In the genomic region with DNA sequence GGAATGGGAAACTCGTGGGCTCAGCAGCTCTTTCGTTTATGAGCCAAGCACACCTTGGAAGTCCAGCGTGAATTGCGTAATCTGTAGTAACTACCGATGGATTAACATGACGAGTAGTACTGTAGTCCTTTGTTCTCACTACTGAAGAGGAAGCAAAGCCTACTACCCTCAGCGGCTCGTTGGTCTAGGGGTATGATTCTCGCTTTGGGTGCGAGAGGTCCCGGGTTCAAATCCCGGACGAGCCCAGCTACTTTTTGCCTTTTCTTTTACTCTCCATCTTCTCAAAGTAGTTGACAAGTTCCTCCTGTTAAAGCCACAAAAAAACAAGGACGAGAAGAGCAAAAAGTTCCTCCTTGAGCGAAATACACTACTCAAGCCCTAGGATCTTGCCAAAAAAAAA, we compare ENCODE assay signal across 8 mouse cellular contexts. TPM values are rescaled to one million over a fixed set of nuclear protein-coding genes. Genes with fewer than 3 reads are reported as not detected.
A peak's percentile ranks its signal among the peaks of the same experiment; 100 is the strongest.
DNase-seq lines count a peak whose midpoint lies in the region; ATAC-seq and TF ChIP-seq lines count a peak whose summit lies in the region.

No protein-coding gene starts in this region.

- no peaks in the 10 kb centered on the region for H3K79me2 ChIP-seq in CH12.LX (replicated peaks; ENCODE audit: control insufficient read depth, extremely low read depth, insufficient read depth, poor library complexity, severe bottlenecking)

- TF ChIP-seq POLR2A in CH12.LX (IDR thresholded peaks at IDR 0.05; ENCODE audit: low read depth, low read length), result no peak

- dilution Hi-C loops in CH12.LX (cut with MboI; ENCODE audit: extremely low pct_ligation_motif_present, extremely low pct_unique_long_range_greater_than_20kb, low sequenced_read_pairs), result no loop called here

- peak overlapping the region; percentile 52; the same call in 1 of the 2 replicates for H3K4me2 ChIP-seq in CH12.LX (ENCODE audit: insufficient read depth, low read depth, poor library complexity, severe bottlenecking)
- H3K4me2 ChIP-seq in lung, postnatal 0 days (replicated peaks; ENCODE audit: low read depth, low read length), result peak overlapping the region; percentile 79

- under 1% methylated on average over 15 of the region's 15 CpGs for WGBS in forebrain, embryonic 10.5 days
- under 1% methylated on average over 15 of the region's 15 CpGs for WGBS in hindbrain, embryonic 10.5 days
- WGBS in lung, postnatal 0 days, result 2% methylated on average over 15 of the region's 15 CpGs

- H3K4me3 ChIP-seq in CH12.LX (replicated peaks in 1 of 3; ENCODE audit: low read depth in 2 of 3, low read length in 2 of 3, poor library complexity in 1 of 3), result peak overlapping the region; percentile 75 to 94 (median 91)
- peak overlapping the region; percentile 71 for H3K4me3 ChIP-seq in forebrain, embryonic 10.5 days
- H3K4me3 ChIP-seq in hindbrain, embryonic 10.5 days, result peak overlapping the region; percentile 59
- H3K4me3 ChIP-seq in lung, postnatal 0 days (ENCODE audit: low read depth, low read length), result peak overlapping the region; percentile 47; the same call in 1 of the 2 replicates

- peak; percentile 92 for DNase-seq in CH12.LX (ENCODE audit: extremely low read depth)
- DNase-seq in adrenal gland, postnatal 36 days, result peak; percentile 72 to 77
- DNase-seq in forebrain, embryonic 10.5 days (ENCODE audit: extremely low spot score, low spot score), result peak; percentile 86
- DNase-seq in hindbrain, embryonic 10.5 days (ENCODE audit: low spot score), result peak; percentile 84
- DNase-seq in layer of hippocampus, adult 9-11 months, result peak; percentile 43
- DNase-seq in lung, postnatal 0 days (ENCODE audit: low spot score), result peak; percentile 75
- DNase-seq in ovary, postnatal 14 days (ENCODE audit: low spot score), result peak; percentile 58
- DNase-seq in thymus, postnatal 4 days, result peak; percentile 84

- no peaks in the 10 kb centered on the region for H3K27me3 ChIP-seq in CH12.LX (replicated peaks)
- peaks cover 21% of the 10 kb centered on the region for H3K27me3 ChIP-seq in forebrain, embryonic 10.5 days (ENCODE audit: poor library complexity, severe bottlenecking)
- peaks cover 25% of the 10 kb centered on the region for H3K27me3 ChIP-seq in hindbrain, embryonic 10.5 days (ENCODE audit: insufficient read depth, poor library complexity, severe bottlenecking)
- H3K27me3 ChIP-seq in lung, postnatal 0 days (replicated peaks; ENCODE audit: insufficient read depth, low read length), result no peaks in the 10 kb centered on the region

- in situ Hi-C loops in CH12.LX (cut with MboI; ENCODE audit: low pct_ligation_motif_present, low pct_unique_long_range_greater_than_20kb, low sequenced_read_pairs), result loop anchor here (10.0 kb wide), 1 partner anchor 73 kb away; no protein-coding TSS in a partner anchor

- H3K36me3 ChIP-seq in CH12.LX (replicated peaks in 1 of 2; ENCODE audit: control insufficient read depth in 1 of 2, insufficient read depth in 1 of 2, low read length in 1 of 2), result no peaks in the 10 kb centered on the region
- no peaks in the 10 kb centered on the region for H3K36me3 ChIP-seq in forebrain, embryonic 10.5 days (replicated peaks)
- no peaks in the 10 kb centered on the region for H3K36me3 ChIP-seq in hindbrain, embryonic 10.5 days
- H3K36me3 ChIP-seq in lung, postnatal 0 days (ENCODE audit: insufficient read depth, low read length), result no peaks in the 10 kb centered on the region

- no peak for TF ChIP-seq CTCF in CH12.LX (conservative IDR thresholded peaks at IDR 0.05 in 1 of 2, IDR thresholded peaks at IDR 0.05 in 1 of 2; ENCODE audit: low read depth in 2 of 2, low read length in 2 of 2)
- no peak for TF ChIP-seq CTCF in lung, postnatal 0 days (IDR thresholded peaks at IDR 0.05)

- H3K27ac ChIP-seq in CH12.LX (ENCODE audit: insufficient read depth, low read depth), result no peak overlapping the region
- H3K27ac ChIP-seq in forebrain, embryonic 10.5 days, result no peak overlapping the region
- H3K27ac ChIP-seq in hindbrain, embryonic 10.5 days, result peak overlapping the region; percentile 29; the same call in 1 of the 2 replicates
- H3K27ac ChIP-seq in lung, postnatal 0 days (ENCODE audit: low read length), result no peak overlapping the region

- peaks cover 4% of the 10 kb centered on the region in 2 experiments for H3K4me1 ChIP-seq in CH12.LX (ENCODE audit: control insufficient read depth in 1 of 2, insufficient read depth in 2 of 2)
- H3K4me1 ChIP-seq in forebrain, embryonic 10.5 days, result peaks cover 27% of the 10 kb centered on the region
- H3K4me1 ChIP-seq in hindbrain, embryonic 10.5 days (replicated peaks), result peaks cover 14% of the 10 kb centered on the region
- no peaks in the 10 kb centered on the region for H3K4me1 ChIP-seq in lung, postnatal 0 days (ENCODE audit: insufficient read depth, low read depth, low read length)

- ATAC-seq in lung, postnatal 0 days, result peak; percentile 55

- H3K9me3 ChIP-seq in CH12.LX (replicated peaks; ENCODE audit: low read length), result no peaks in the 10 kb centered on the region
- no peaks in the 10 kb centered on the region for H3K9me3 ChIP-seq in forebrain, embryonic 10.5 days
- no peaks in the 10 kb centered on the region for H3K9me3 ChIP-seq in hindbrain, embryonic 10.5 days
- H3K9me3 ChIP-seq in lung, postnatal 0 days (ENCODE audit: low read length), result no peaks in the 10 kb centered on the region

- H3K9ac ChIP-seq in CH12.LX (ENCODE audit: insufficient read depth, low read depth), result peak overlapping the region; percentile 61
- no peak overlapping the region for H3K9ac ChIP-seq in lung, postnatal 0 days (replicated peaks; ENCODE audit: low read depth)

- no peak for TF ChIP-seq RAD21 in CH12.LX (IDR thresholded peaks at IDR 0.05; ENCODE audit: low read depth, low read length)

- no peak for TF ChIP-seq EP300 in CH12.LX (IDR thresholded peaks at IDR 0.05; ENCODE audit: low read length)
- no peak for TF ChIP-seq EP300 in lung, postnatal 0 days (IDR thresholded peaks at IDR 0.05)

TF ChIP-seq in CH12.LX, 34 proteins besides CTCF, POLR2A, EP300 and RAD21 (continues in another document):
- TF ChIP-seq MAZ (IDR thresholded peaks at IDR 0.05; ENCODE audit: low read depth, low read length), result no peak
- no peak for TF ChIP-seq ETS1 (conservative IDR thresholded peaks at IDR 0.05; ENCODE audit: low read depth, low read length)
- no peak for TF ChIP-seq MYC (IDR thresholded peaks at IDR 0.05; ENCODE audit: low read depth, low read length)
- TF ChIP-seq CHD2 (IDR thresholded peaks at IDR 0.05; ENCODE audit: low read length), result no peak
- TF ChIP-seq ZKSCAN1 (IDR thresholded peaks at IDR 0.05; ENCODE audit: borderline replicate concordance, low read depth, low read length), result no peak
- TF ChIP-seq IRF4 (IDR thresholded peaks at IDR 0.05; ENCODE audit: low read depth, low read length), result no peak; the same call in 1 of the 2 replicates
- peak; percentile 100 for TF ChIP-seq TBP (conservative IDR thresholded peaks at IDR 0.05; ENCODE audit: low read depth, low read length)
- no peak for TF ChIP-seq HCFC1 (IDR thresholded peaks at IDR 0.05; ENCODE audit: low read depth, low read length)
- TF ChIP-seq UBTF (IDR thresholded peaks at IDR 0.05; ENCODE audit: low read depth, low read length), result no peak
- no peak for TF ChIP-seq RCOR1 (conservative IDR thresholded peaks at IDR 0.05; ENCODE audit: low read depth, low read length)
- peak; percentile 96 for TF ChIP-seq MAFK (IDR thresholded peaks at IDR 0.05; ENCODE audit: insufficient replicate concordance, low read length)
- TF ChIP-seq BHLHE40 (IDR thresholded peaks at IDR 0.05; ENCODE audit: low read depth, low read length), result no peak
- TF ChIP-seq TCF12 (IDR thresholded peaks at IDR 0.05; ENCODE audit: low read depth, low read length), result no peak
- TF ChIP-seq SMC3 (IDR thresholded peaks at IDR 0.05; ENCODE audit: low read depth, low read length), result no peak
- no peak for TF ChIP-seq PAX5 (IDR thresholded peaks at IDR 0.05; ENCODE audit: low read length)
- TF ChIP-seq POLR2AphosphoS2 (IDR thresholded peaks at IDR 0.05; ENCODE audit: low read depth, low read length), result no peak

RNA-seq across cellular contexts. Expression of gene Elf2, which starts 17.7 kb away (rescaled TPM):
- 30.5 and 31.2 TPM in 2 replicates for total RNA-seq in CH12.LX (2012; rRNA removed)
- total RNA-seq in CH12.LX (2014; rRNA removed), result 41.2 and 42.8 TPM in 2 replicates
- 30.1 and 32.2 TPM in 2 replicates for polyA plus RNA-seq in CH12.LX (2012; ENCODE audit: insufficient read length, low read depth)
- 100 to 1,000 TPM in 1 of 2 experiments, 10 to 100 TPM in 1; 88.9 to 109 TPM for total RNA-seq in adrenal gland, postnatal 36 days (2021)
- 41.6 and 44.2 TPM in 2 replicates for polyA plus RNA-seq in forebrain, embryonic 10.5 days (2016; fragmentation: Nextera tagmentation; extraction: Ambion mirVana)
- 35.4 and 40.5 TPM in 2 replicates for polyA plus RNA-seq in hindbrain, embryonic 10.5 days (2016; fragmentation: Nextera tagmentation; extraction: Ambion mirVana)
- polyA plus RNA-seq in lung, postnatal 0 days (2015; fragmentation: Nextera tagmentation; extraction: Ambion mirVana), result 55.8 and 62.6 TPM in 2 replicates

RNA-seq across cellular contexts. Expression of gene Mgarp, which starts 38.4 kb away (rescaled TPM):
- not detected in 2 replicates for total RNA-seq in CH12.LX (2012; rRNA removed)
- total RNA-seq in CH12.LX (2014; rRNA removed), result not detected in 2 replicates
- polyA plus RNA-seq in CH12.LX (2012; ENCODE audit: insufficient read length, low read depth), result 0.23 TPM in 1 of 2 replicates, not detected in the other
- total RNA-seq in adrenal gland, postnatal 36 days (2021), result 1,000 to 10,000 TPM in 1 of 2 experiments, 100 to 1,000 TPM in 1; 736 to 1,311 TPM
- polyA plus RNA-seq in forebrain, embryonic 10.5 days (2016; fragmentation: Nextera tagmentation; extraction: Ambion mirVana), result 8.4 and 12.8 TPM in 2 replicates
- polyA plus RNA-seq in hindbrain, embryonic 10.5 days (2016; fragmentation: Nextera tagmentation; extraction: Ambion mirVana), result 7.5 and 11.8 TPM in 2 replicates
- polyA plus RNA-seq in lung, postnatal 0 days (2015; fragmentation: Nextera tagmentation; extraction: Ambion mirVana), result not detected in 2 replicates

RNA-seq across cellular contexts. Expression of gene Ndufc1, which starts 50.6 kb away (rescaled TPM):
- 213 and 233 TPM in 2 replicates for total RNA-seq in CH12.LX (2012; rRNA removed)
- 206 and 234 TPM in 2 replicates for total RNA-seq in CH12.LX (2014; rRNA removed)
- 109 and 159 TPM in 2 replicates for polyA plus RNA-seq in CH12.LX (2012; ENCODE audit: insufficient read length, low read depth)
- 100 to 1,000 TPM; 743 to 842 TPM for total RNA-seq in adrenal gland, postnatal 36 days (2021)
- polyA plus RNA-seq in forebrain, embryonic 10.5 days (2016; fragmentation: Nextera tagmentation; extraction: Ambion mirVana), result 642 and 667 TPM in 2 replicates
- 675 and 776 TPM in 2 replicates for polyA plus RNA-seq in hindbrain, embryonic 10.5 days (2016; fragmentation: Nextera tagmentation; extraction: Ambion mirVana)
- 498 and 517 TPM in 2 replicates for polyA plus RNA-seq in lung, postnatal 0 days (2015; fragmentation: Nextera tagmentation; extraction: Ambion mirVana)

RNA-seq across cellular contexts. Expression of gene Naa15, which starts 56.8 kb away (rescaled TPM):
- total RNA-seq in CH12.LX (2012; rRNA removed), result 27.6 and 34.1 TPM in 2 replicates
- total RNA-seq in CH12.LX (2014; rRNA removed), result 59.0 and 59.9 TPM in 2 replicates
- 85.8 and 95.3 TPM in 2 replicates for polyA plus RNA-seq in CH12.LX (2012; ENCODE audit: insufficient read length, low read depth)
- total RNA-seq in adrenal gland, postnatal 36 days (2021), result 10 to 100 TPM; 54.2 to 54.9 TPM
- polyA plus RNA-seq in forebrain, embryonic 10.5 days (2016; fragmentation: Nextera tagmentation; extraction: Ambion mirVana), result 68.3 and 68.6 TPM in 2 replicates
- 53.2 and 64.6 TPM in 2 replicates for polyA plus RNA-seq in hindbrain, embryonic 10.5 days (2016; fragmentation: Nextera tagmentation; extraction: Ambion mirVana)
- polyA plus RNA-seq in lung, postnatal 0 days (2015; fragmentation: Nextera tagmentation; extraction: Ambion mirVana), result 12.7 and 16.9 TPM in 2 replicates
